Mouse (Mus musculus) intestine, embryonic 15.5 days (tissue): ENCODE data around the gene Pkd1l3. TPM values are rescaled to one million over a fixed set of nuclear protein-coding genes. Genes with fewer than 3 reads are reported as not detected.

ENCODE experiments used
- ATAC-seq: fragments of 200-750 bp; cut with Nextera tagmentation; 2 replicates; pipeline ENCODE4 v1.8.0; 2017; ENCODE audit warnings: moderate TSS enrichment, moderate library complexity
- H3K27ac ChIP-seq: fragments of 300-500 bp; sonication (generic); 2 replicates; pipeline ENCODE4 v1.5.1; 2015; ENCODE audit warnings: mild to moderate bottlenecking, inconsistent platforms
- H3K27me3 ChIP-seq: fragments of 300-500 bp; sonication (generic); replicated peaks from 2 replicates; pipeline ENCODE4 v1.6.1; 2015; ENCODE audit warnings: inconsistent platforms
- H3K36me3 ChIP-seq: fragments of 300-500 bp; sonication (generic); 2 replicates; pipeline ENCODE4 v1.6.1; 2015; ENCODE audit warnings: inconsistent platforms
- H3K4me1 ChIP-seq: fragments of 300-500 bp; sonication (generic); replicated peaks from 2 replicates; pipeline ENCODE4 v1.6.1; 2015; ENCODE audit warnings: inconsistent platforms
- H3K4me2 ChIP-seq: fragments of 300-500 bp; sonication (generic); replicated peaks from 2 replicates; pipeline ENCODE4 v1.6.1; 2015; ENCODE audit warnings: mild to moderate bottlenecking, inconsistent platforms
- H3K4me3 ChIP-seq: fragments of 300-500 bp; sonication (generic); replicated peaks from 2 replicates; pipeline ENCODE4 v1.5.1; 2015; ENCODE audit warnings: inconsistent platforms
- H3K9ac ChIP-seq: fragments of 300-500 bp; sonication (generic); 2 replicates; pipeline ENCODE4 v1.6.1; 2015; ENCODE audit warnings: inconsistent platforms
- H3K9me3 ChIP-seq: fragments of 300-500 bp; sonication (generic); 2 replicates; pipeline ENCODE4 v1.6.1; 2016; ENCODE audit warnings: inconsistent platforms
- WGBS: fragments of 180-500 bp; shearing (Covaris S2); methylation state at CpG from one replicate; pipeline ENCODE4 v1.1.7; 2015; 5-methylcytosine and 5-hydroxymethylcytosine counted together
- polyA plus RNA-seq: library from polyadenylated mRNA; unstranded; fragments of >200 nt; fragmentation: Nextera tagmentation; extraction: Ambion mirVana; gene quantifications from 2 replicates; pipeline ENCODE4 v1.2.1, GENCODE M21; 2015

The Pkd1l3 gene
- polyA plus RNA-seq, 1 experiment from 2014 or later = 0.13 TPM

DNA sequence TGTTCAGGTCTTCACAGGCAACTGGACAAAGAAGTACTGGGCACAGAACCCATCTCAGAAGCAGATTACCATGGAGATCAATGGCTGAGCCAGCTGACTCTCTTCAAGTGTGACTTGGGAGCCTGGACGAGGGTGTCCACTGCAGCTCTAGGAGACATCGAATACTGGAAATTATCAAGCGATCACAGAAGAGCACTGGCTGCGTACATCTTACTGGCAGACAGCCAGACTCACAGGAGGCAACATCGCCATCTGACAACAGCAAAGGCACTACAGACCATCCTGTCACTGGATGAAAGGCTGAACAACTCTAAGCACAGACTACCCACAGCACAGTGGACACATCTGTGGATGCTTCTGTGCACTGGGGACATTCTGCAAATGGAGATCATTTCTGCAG lies 22.2 kb upstream of the Pkd1l3 start:
- no peak overlapping the region for H3K4me2 ChIP-seq
- no peak overlapping the region for H3K4me3 ChIP-seq
- no peaks in the 10 kb centered on the region for H3K4me1 ChIP-seq
- peaks cover 6% of the 10 kb centered on the region; the same call in 1 of the 2 replicates for H3K36me3 ChIP-seq
- H3K27me3 ChIP-seq = no peaks in the 10 kb centered on the region
- WGBS = 86% methylated on average over 5 of the region's 5 CpGs
- H3K9me3 ChIP-seq = no peaks in the 10 kb centered on the region
- H3K27ac ChIP-seq = no peak overlapping the region
- H3K9ac ChIP-seq = no peak overlapping the region
- ATAC-seq = no peak

DNA sequence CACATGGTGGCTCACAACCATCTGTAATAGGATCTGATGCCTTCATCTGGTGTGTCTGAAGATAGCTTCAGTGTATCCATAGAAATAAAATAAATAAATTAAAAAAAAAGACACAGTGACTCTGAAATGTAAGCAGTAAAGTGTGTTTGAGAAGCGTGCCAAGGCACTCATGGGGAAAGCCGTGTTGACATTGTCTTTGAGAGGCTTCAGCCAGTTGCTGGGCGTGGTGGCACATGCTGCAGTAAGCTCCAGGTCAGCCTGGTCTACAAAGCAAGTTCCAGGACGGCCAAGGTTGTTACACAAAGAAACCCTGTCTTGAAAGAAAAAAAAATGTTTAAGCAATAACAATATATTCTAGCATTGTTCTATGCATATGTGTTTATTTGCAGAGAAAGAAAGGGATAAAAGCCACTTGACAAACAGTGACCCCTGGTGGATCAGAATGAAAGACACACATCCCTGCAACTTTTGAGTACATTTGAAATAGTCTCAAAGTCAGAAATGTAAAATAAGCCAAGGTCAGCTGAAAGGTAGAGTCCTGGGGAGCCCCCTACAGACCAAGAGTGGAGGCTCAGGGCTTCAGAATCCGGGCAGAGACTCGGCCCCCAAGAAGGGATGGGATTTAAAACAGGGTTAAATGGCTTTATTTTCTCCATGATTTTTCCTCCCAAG lies 21.1 kb upstream of the Pkd1l3 start:
- 73% methylated on average over 6 of the region's 6 CpGs for WGBS
- no peak overlapping the region for H3K4me3 ChIP-seq
- ATAC-seq = no peak
- no peaks in the 10 kb centered on the region for H3K27me3 ChIP-seq
- no peaks in the 10 kb centered on the region for H3K4me1 ChIP-seq
- H3K9me3 ChIP-seq = no peaks in the 10 kb centered on the region
- H3K36me3 ChIP-seq = peaks cover 8% of the 10 kb centered on the region; the same call in 1 of the 2 replicates
- no peak overlapping the region for H3K4me2 ChIP-seq
- no peak overlapping the region for H3K27ac ChIP-seq
- no peak overlapping the region for H3K9ac ChIP-seq

DNA sequence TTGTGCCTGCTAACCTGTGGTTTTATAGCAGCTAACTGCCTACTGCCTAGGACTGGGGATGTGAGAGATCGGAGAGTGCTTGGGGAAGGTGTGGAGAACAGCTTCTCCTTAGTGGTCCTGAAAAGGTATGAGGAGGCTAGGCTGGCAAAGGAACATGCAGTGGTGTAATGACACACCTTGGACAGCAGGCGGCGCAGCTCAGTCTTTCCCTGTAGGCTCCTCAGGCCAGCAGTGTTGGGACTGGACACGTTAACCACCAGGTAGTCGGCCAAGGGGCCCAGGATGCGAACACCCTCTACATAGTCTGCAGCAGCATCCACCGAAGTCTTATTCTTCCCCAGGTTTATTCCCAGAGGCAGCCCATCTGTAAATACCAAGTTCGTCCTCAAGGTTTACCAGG lies 18.5 kb upstream of the Pkd1l3 start:
- H3K36me3 ChIP-seq = peaks cover 8% of the 10 kb centered on the region; the same call in 1 of the 2 replicates
- peak; percentile 62 for ATAC-seq
- 48% methylated on average over 8 of the region's 8 CpGs for WGBS

DNA sequence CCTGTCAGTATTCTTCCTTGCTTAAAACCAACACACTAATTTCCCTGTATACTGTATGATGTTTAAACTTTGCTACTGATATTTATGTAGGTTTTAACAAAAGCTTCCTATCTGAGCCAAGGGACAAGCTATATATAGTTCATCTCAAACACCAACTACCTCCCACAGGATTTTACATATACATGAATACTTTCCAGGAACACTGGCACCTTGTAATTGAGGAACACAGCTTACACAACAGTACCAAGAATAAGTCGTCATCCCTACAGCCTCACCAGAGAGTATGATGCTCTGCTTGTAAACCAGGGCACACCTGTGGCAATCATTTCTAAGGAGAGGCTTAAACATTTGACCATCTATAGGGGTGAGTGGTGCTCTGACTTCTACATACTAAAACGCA lies 7.6 kb upstream of the Pkd1l3 start:
- no peak for ATAC-seq
- no peak overlapping the region for H3K9ac ChIP-seq
- H3K4me2 ChIP-seq = no peak overlapping the region
- 78% methylated on average over 2 of the region's 2 CpGs for WGBS
- H3K27me3 ChIP-seq = no peaks in the 10 kb centered on the region
- H3K36me3 ChIP-seq = peaks cover 10% of the 10 kb centered on the region; the same call in 1 of the 2 replicates
- peaks cover 9% of the 10 kb centered on the region for H3K4me1 ChIP-seq
- no peak overlapping the region for H3K27ac ChIP-seq
- no peaks in the 10 kb centered on the region for H3K9me3 ChIP-seq
- H3K4me3 ChIP-seq = no peak overlapping the region

More for the DNA sequence above, 18.5 kb upstream of the Pkd1l3 start:
- Histone ChIP-seq H3K9ac (no peak overlapping the region), H3K9me3 (no peaks in the 10 kb centered on the region), H3K27ac (no peak overlapping the region), H3K4me2 (no peak overlapping the region), H3K27me3 (no peaks in the 10 kb centered on the region), H3K4me3 (no peak overlapping the region), H3K4me1 (no peaks in the 10 kb centered on the region)

DNA sequence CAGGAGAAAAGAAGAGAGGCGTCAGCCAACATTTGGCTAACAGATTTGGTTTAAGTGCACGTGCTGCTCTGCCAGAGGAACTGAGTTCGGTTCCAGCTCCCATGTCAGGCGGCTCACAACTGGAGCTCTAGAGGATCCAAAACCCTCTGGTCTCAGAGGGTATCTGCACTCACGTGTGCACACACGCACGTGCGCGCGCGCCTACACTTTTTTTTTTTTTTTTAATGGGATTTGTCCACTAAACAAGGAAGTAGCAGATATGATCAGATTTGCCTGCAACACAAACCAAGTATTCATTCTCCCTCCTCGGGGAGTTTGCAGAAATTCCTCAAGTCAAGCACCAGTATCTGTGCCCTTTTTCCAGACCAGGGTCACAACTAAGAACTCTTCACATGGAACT lies 6.7 kb upstream of the Pkd1l3 start:
- peak overlapping the region; percentile 99; the same call in 1 of the 2 replicates for H3K27ac ChIP-seq
- ATAC-seq = 0 out of 2 replicates have a peak, but pooled peaks have one; percentile 0
- peak overlapping the region; percentile 72 for H3K9ac ChIP-seq
- H3K4me1 ChIP-seq = peaks cover 9% of the 10 kb centered on the region
- no peaks in the 10 kb centered on the region for H3K9me3 ChIP-seq
- no peaks in the 10 kb centered on the region for H3K27me3 ChIP-seq
- peaks cover 10% of the 10 kb centered on the region; the same call in 1 of the 2 replicates for H3K36me3 ChIP-seq
- H3K4me3 ChIP-seq = peak overlapping the region; percentile 69
- WGBS = 11% methylated on average over 12 of the region's 12 CpGs
- peak overlapping the region; percentile 74 for H3K4me2 ChIP-seq

DNA sequence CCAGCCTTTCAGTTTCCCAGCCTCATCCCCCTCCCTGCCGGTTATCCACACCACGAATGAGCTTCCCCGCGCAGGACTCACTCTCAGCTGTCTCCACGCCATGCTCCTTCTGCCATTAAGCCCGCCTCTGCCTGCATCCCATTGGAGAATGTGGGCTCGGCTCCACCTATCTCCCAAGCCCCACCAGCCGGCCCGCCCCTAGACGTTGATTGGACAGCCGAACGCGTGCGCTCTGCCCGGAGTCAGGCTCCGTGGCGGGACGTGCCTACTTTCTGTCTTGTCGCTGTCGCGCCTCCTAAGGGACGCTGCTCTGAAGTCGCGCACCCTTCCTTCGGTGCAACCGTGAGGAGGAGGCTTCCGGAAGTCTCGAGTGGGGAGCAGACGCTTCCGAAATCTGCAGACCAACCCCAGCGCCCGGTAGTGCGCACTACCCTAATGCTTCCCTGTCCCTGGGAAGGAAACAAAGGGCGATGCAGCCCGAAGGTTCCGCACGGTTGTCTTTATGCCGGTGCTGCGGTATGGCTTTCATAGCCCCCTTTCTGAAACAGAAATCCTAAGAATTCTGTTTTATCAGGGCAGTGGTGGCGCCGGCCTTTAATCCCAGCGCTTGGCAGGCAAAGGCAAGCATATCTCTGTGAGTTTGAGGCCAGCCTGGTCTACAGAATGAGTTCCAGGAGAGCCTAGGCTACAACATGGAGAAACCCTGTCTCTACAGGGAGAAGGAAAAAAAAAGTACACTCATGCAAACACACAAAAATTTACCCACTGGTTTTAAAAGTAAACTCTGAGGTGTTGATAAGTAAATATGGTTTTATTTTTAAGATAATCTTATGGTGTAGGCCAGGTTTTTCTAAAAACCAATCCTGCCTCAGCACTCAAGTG lies 5.8 kb upstream of the Pkd1l3 start, which contains the start of gene Dhodh:
Dhodh (minus strand) TSS at position 403 of the 882 bp plus-strand sequence.
- peak within 1 kb of the TSS; percentile 99 for H3K27ac ChIP-seq

DNA sequence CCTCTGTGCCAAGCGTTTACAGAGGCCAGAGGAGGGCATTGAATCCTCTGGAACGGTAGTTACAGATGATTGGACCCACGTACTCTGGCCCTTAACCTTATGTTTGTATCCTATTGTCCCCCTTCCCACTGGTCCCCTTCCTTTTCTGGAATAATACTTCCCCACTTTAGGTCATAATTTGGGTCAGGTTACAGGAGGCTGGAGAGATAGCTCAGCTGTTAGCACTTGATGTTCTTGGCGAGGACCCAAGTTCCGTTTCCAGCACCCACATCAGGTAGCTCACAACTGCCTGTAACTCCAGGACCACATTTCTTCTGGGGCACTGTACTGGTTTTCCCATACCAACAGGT lies 5.2 kb upstream of the Pkd1l3 start:
- 0 out of 2 replicates have a peak, but pooled peaks cover under 1% of the 10 kb centered on the region for H3K36me3 ChIP-seq
- peak overlapping the region; percentile 99 for H3K27ac ChIP-seq
- H3K4me1 ChIP-seq = peaks cover 9% of the 10 kb centered on the region
- H3K9ac ChIP-seq = peak overlapping the region; percentile 72
- 12% methylated on average over 5 of the region's 5 CpGs for WGBS
- peak overlapping the region; percentile 74 for H3K4me2 ChIP-seq
- ATAC-seq = no peak
- no peaks in the 10 kb centered on the region for H3K9me3 ChIP-seq
- peak overlapping the region; percentile 69 for H3K4me3 ChIP-seq
- H3K27me3 ChIP-seq = no peaks in the 10 kb centered on the region

More for the DNA sequence above, 5.8 kb upstream of the Pkd1l3 start, which contains the start of gene Dhodh:
- WGBS = under 1% methylated on average over 42 of the region's 42 CpGs
- peaks cover 7% of the 10 kb centered on the region; the same call in 1 of the 2 replicates for H3K36me3 ChIP-seq
- H3K27me3 ChIP-seq = no peaks in the 10 kb centered on the region
- no peaks in the 10 kb centered on the region for H3K9me3 ChIP-seq
- H3K4me1 ChIP-seq = peaks cover 9% of the 10 kb centered on the region
- peak within 1 kb of the TSS; percentile 69 for H3K4me3 ChIP-seq
- peak; percentile 99 for ATAC-seq
- H3K9ac ChIP-seq = peak within 1 kb of the TSS; percentile 72
- peak within 1 kb of the TSS; percentile 74 for H3K4me2 ChIP-seq

DNA sequence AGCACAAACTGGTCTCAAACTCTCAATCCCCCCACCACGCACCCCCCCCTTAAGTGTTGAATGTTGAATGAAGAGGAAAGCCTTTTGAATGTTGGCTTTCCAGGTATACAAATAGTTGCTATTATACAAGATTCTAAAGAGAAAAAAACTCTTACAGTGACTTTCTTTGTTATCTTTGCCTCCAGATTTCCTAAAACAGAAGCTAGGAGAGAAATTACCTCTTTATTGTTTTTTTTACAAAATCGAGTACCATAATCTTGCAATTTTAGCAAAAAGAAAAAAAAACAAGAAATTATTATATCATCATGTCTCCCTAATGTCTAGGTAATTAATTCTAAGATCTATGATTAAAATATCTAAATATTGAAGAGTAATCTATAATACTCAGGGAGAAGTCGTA lies 1.3 kb downstream of the Pkd1l3 start:
- 86% methylated on average over 3 of the region's 3 CpGs for WGBS
- Histone ChIP-seq H3K36me3 (no peaks in the 10 kb centered on the region), H3K27me3 (no peaks in the 10 kb centered on the region), H3K9me3 (no peaks in the 10 kb centered on the region), H3K4me1 (no peaks in the 10 kb centered on the region), H3K27ac (no peak overlapping the region), H3K9ac (no peak overlapping the region), H3K4me3 (no peak overlapping the region), H3K4me2 (no peak overlapping the region)
- ATAC-seq = no peak

DNA sequence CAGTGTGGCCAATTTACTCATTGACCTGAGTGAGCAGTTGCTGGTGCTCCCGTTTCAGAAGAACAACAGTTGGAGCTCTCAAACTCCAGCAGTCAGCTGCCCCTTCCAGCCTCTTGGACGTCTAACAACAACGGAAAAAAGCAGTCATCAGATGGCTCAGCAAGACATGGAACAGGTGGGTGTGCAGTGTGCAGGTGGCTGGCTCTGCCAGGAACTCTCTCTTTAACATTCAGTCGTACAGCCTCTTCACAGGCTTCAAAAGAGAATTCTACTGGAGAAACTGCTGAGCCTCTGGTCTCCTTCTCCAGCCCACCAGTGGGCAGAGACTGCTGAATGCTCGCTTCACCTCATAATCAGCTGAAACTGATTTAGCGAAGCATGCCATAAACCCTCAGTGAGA lies 14.3 kb downstream of the Pkd1l3 start:
- no peaks in the 10 kb centered on the region for H3K27me3 ChIP-seq
- no peak overlapping the region for H3K27ac ChIP-seq
- H3K4me1 ChIP-seq = no peaks in the 10 kb centered on the region
- no peaks in the 10 kb centered on the region; the same call in 1 of the 2 replicates for H3K9me3 ChIP-seq
- no peak overlapping the region for H3K4me3 ChIP-seq
- WGBS = 65% methylated on average over 6 of the region's 6 CpGs
- no peak overlapping the region for H3K4me2 ChIP-seq
- no peak for ATAC-seq
- H3K9ac ChIP-seq = no peak overlapping the region
- H3K36me3 ChIP-seq = no peaks in the 10 kb centered on the region

DNA sequence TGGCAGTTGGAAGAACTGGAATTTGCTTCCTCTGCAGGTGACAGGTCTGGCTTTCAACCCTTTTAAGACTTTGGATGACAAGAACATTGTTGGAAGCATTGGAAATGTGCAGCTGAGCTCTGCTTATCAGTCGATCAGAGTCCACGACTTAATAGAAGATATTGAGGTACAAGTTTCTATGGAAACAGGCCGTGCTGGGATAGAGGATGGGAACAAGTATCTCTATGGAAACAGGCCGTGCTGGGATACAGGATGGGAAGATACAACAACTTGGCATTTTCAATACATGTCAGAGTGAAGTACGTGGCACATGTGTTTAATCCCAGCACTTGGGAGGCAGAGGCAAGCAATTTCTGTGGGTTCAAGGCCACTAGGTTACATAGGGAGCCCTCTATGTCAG lies 18.2 kb downstream of the Pkd1l3 start:
- Histone ChIP-seq H3K9me3 (no peaks in the 10 kb centered on the region), H3K27ac (no peak overlapping the region), H3K9ac (no peak overlapping the region), H3K4me1 (no peaks in the 10 kb centered on the region), H3K4me3 (no peak overlapping the region), H3K27me3 (no peaks in the 10 kb centered on the region), H3K4me2 (no peak overlapping the region), H3K36me3 (no peaks in the 10 kb centered on the region)
- ATAC-seq = no peak
- 77% methylated on average over 5 of the region's 5 CpGs for WGBS

DNA sequence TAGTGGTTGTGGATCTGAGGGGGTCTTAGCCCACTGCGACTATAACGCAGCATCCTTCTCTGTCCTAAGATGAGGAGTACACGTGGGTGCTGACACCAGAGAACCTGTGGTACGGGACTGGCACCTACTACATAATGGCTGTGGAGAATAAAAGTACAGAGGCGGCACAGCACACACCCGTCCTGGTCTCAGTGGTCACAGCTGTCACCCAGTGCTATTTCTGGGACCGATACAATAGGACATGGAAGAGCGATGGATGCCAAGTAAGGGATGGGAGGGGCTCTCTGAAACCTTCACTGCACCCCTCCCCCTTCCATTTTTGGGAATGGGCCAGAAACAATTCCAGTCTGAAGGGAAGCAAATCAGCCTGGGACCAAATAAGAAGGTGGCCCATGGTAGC lies 20.8 kb downstream of the Pkd1l3 start:
- Histone ChIP-seq H3K27me3 (no peaks in the 10 kb centered on the region), H3K4me1 (no peaks in the 10 kb centered on the region), H3K9ac (no peak overlapping the region), H3K4me2 (no peak overlapping the region), H3K4me3 (no peak overlapping the region), H3K36me3 (no peaks in the 10 kb centered on the region), H3K27ac (no peak overlapping the region), H3K9me3 (no peaks in the 10 kb centered on the region)
- 90% methylated on average over 8 of the region's 8 CpGs for WGBS
- ATAC-seq = no peak

DNA sequence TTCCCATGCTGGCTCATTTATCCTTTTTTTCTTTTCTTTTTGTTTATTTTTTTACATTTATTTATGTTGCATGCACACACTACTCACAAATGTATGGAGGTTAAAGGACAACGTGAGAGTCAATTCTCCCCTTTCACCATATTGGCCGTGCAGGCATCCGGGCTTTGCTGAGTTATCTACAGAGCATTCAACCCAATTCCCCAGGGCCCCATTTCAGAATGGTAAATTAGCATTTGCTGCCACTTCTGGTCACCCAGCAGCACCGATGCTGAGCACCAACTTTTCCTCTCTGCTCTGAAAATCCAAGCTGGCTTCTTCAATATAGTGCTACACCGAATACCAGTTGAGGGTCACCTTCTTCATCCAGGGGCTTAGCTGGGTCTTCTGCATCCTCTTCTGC lies 24.5 kb downstream of the Pkd1l3 start:
- Histone ChIP-seq H3K4me2 (no peak overlapping the region), H3K4me3 (no peak overlapping the region), H3K27ac (no peak overlapping the region), H3K27me3 (no peaks in the 10 kb centered on the region), H3K9ac (no peak overlapping the region), H3K36me3 (no peaks in the 10 kb centered on the region), H3K4me1 (no peaks in the 10 kb centered on the region), H3K9me3 (no peaks in the 10 kb centered on the region)
- 76% methylated on average over 5 of the region's 5 CpGs for WGBS
- ATAC-seq = no peak
